Mouse (Mus musculus) G1E-ER4 (cell line): ENCODE data around the gene Loxl1. TPM values are rescaled to one million over a fixed set of nuclear protein-coding genes. Genes with fewer than 3 reads are reported as not detected.

Experiments
- GATA1 ChIP-seq: IDR thresholded peaks from one replicate; pipeline ENCODE4 v1.8.0; 2012; ENCODE audit warnings: low read length, inconsistent platforms
- polyA plus RNA-seq: library from polyadenylated mRNA; stranded (reverse); fragments of >175 nt; gene quantifications from 2 replicates; pipeline ENCODE4 v1.2.3, GENCODE M21; 2012

Gene Loxl1
- polyA plus RNA-seq, 1 experiment = not detected

DNA sequence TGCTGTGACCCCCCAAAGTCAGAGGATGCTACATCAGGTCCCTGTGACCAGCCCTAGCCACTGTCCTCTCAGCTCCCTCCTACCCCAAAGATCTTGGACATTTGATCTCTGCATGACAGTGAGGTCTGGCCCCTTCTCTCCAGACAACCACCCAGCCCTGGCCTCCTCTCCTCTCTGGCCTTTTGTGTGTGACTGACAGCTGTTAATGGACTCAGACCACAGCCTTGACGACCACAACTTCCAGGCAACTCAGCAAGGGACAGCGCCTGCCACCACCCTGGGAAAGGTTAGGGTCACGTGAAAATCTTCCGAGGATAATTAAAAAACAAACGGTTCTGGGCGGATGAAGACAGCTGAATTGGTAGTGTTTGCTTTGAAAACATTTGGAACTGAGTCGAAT, 18.5 kb downstream of the Loxl1 start:
- no peak for TF ChIP-seq GATA1

DNA sequence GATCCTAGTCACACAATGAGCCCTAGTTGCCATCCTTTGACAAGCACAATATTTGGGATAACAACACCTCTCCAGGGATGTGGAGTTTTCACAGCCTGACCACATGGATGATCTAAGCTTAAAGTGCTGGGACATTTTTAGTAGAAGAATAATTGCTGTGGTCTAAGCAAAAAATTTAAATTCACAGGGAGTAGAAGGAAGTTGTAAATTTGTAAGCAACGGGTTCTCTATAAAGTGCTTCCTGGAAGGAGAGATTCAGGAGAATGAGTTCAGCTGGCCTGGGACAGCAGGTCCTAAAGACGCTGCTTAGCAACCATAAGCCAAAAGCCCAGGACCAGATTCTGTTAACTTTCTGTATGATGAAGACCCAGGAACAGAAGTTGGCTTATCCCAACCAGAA, 23.1 kb downstream of the Loxl1 start:
- no peak for TF ChIP-seq GATA1

DNA sequence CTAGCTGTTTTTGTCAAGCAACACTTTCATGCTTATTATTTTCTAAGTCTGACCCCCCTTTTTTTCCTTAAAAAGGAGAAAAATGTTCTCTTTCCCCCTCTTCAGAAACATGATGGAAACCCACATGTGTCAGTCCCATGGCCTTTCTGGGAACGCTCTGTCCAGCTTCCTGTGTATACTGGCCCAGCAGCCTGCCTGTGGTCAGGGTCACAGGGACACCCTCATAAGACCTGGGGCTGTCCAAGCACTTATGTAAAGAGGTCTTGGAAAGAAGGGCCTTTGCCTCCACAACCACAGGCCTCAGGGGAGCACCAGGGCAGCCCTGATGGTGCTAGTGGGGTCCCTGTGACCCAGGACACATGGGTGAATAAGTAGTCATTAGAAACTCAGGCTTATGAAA, 23.9 kb downstream of the Loxl1 start:
- TF ChIP-seq GATA1 = no peak

DNA sequence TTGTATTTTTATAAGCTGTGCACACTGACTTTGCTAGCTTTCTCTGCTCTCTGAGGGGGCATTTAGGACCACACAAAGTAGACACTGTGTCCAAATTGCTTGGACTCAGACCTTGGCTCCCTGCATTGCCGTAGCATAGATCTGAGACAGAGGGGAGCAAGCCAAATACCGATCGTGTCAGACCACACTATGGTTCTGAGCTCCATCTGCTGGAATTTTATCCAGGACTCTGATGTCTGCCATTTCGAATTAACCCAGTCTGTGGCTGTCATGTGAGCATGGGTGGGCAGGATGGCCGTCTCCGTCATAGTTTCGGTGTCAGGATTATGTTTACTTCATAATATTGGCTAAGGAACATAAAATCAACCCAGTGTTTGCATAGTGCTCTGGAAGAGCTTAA, 29.6 kb downstream of the Loxl1 start:
- no peak for TF ChIP-seq GATA1

DNA sequence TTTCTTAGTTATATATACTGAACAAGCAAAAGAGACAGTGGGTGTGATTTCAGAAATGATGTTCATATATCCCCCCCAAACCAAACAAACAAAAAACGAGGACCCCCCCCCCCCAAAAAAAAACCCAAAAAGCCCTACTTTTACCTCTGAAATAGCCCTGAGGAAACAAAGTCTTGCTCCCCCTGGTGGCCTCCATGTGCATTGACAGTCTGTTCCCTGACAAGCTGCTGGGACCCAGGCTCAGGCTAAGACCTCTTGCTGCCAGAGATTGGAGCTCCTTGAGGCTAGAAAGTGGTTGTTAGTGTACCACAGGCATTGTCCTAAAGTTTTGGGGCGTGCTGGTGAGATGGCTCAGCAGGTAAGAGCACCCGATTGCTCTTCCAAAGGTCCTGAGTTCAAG, 31.4 kb downstream of the Loxl1 start:
- no peak for TF ChIP-seq GATA1

DNA sequence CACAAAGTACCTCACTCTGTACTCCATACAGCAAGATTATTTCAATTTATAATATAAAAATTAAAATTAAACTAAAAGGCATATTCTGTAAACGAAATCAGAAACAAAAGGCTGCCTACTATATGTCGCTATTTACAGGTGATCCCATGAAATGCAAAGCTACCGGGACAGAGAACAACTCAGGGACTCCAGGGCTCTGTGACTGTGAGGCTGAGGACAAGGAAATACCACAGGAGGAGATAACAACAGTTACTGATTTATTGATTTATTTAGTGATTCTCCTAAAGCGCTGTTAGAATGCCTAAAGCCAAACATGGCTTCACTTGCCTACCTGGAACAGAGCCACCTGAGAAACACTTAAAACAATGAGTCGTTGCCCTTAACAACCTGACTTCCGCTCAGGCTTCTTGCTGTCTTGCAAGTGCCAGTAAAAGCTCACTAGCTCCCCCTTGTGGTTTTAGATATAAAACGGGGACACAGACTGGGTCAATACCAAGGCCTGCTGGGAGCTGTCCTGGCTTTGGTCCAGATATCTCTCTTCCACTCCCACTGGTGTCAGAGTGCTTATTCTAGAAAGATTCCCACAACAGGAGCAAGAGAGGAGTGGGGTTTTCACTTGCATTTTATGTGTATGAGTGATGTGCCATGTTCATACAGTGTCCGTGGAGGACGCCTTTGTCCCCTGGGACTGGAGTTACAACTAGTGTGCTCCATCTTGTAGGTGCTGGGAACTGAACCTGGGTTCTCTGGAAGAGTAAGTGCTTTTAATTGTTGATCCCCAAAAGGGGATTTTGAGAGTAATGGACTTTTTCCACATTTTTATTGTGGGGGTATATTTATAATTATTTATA, 32.5 kb downstream of the Loxl1 start:
- TF ChIP-seq GATA1 = no peak

DNA sequence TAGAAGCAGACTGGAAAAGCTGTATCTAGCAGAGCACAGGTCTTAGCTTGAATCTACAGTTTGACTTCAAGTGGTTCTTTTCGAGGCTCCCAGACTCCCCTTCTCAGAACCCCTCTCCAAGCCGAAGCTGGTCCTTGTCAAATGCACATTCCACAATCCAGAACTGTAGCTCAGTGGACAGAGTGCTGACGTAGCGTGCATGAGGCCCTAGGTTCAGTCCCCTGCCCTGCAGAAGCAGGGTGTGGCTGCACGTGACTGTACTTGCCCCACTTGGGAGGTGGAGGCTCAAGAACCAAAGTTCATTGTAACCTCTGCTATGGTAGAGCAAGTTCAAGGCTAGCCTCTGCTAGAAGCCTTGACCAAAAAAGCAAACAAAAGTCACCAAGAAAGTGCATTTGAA, 33.2 kb downstream of the Loxl1 start:
- no peak for TF ChIP-seq GATA1

DNA sequence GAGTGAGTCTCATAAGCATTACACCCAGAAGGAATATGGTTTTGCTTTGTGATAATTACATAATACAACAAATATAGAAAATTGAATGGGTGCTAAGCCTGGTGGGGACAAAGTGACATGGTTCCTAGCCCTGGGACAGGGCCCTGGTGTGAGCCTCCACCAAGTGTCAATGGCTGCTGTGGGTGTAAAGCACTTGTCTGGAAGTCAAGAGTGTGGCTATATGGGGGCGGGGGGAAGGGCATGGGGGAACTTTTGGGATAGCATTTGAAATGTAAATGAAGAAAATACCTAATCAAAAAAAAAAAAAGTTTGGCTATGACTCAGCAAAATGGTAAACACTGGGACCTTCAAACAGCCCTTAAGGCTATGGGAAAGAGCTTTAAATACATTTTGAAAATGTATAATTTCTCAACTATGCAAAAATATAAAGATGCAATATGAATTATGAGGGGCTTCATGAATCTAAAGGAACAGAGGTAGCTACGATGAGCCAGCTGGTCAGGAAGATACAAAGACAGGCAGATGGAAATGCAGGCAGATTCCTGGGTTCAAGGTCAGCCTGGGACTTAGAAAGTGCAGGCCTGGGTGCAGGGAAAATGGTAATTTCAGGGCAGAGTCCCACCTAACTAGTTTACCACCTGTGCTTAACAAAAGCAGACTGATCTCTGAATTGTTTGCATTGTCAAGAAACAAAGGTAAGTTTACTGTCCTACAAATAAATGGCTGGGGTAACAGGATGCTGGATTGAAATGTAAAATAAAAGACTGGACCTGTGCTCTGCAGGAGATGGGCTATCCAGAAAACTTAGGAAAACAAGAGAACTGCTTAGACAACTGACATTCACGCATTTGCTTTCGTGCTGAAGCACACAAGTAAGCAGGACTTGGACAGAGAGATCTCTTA, 33.9 kb downstream of the Loxl1 start:
- no peak for TF ChIP-seq GATA1

DNA sequence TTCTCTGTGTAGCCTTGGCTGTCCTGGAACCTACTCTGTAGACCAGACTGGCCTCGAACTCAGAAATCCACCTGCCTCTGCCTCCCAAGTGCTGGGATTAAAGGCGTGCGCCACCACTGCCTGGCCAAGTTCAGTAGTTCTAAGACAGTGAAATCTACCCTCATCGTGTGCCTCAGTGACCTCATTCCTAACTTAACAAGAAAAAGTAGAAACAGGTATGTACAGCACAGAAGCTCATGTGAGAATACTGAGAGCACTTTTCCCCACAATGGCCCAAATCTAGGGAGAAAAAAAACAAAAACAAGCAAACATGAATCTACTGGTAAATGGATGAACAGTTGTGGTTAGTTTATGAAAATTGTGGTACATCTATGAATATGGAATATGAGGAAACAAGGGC, 34.7 kb downstream of the Loxl1 start:
- no peak for TF ChIP-seq GATA1

DNA sequence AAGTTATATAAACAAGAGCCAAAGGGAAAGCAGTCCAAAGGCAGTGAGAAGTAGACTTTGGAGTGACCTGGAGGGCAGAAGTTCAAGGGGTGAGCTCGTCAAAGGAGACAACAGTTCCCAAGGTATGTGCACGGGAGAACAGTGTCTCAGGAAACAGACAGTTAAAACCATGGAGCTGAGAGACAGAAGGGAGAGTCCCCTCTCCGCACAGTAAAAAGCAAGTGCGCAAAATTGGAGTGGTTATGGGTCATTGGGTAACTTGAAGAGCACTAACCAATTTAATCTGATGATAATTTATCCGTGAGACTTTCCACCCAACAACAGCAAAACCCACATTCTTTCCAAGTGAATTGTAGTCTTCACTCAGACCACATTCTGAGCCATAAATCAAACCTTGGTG, 36.6 kb downstream of the Loxl1 start:
- TF ChIP-seq GATA1 = no peak

DNA sequence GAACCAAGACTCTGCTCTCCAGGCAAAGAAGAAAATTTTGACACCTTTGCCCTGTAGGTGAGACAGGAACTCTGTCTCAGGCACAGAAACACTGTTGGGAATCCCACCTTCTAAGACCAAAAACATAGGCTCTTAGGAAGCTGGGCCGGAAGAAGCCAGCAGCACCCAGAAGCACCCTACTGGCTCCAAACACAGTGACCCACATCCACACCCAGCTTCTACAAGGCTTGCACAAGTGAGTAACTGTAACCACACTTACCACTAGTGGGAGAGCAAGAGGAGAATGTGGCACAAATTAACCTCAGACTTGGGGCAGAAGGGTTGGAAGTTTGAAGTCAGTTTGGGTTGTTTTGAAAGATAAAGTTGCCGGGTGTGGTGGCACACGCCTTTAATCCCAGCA, 37.2 kb downstream of the Loxl1 start:
- no peak for TF ChIP-seq GATA1

DNA sequence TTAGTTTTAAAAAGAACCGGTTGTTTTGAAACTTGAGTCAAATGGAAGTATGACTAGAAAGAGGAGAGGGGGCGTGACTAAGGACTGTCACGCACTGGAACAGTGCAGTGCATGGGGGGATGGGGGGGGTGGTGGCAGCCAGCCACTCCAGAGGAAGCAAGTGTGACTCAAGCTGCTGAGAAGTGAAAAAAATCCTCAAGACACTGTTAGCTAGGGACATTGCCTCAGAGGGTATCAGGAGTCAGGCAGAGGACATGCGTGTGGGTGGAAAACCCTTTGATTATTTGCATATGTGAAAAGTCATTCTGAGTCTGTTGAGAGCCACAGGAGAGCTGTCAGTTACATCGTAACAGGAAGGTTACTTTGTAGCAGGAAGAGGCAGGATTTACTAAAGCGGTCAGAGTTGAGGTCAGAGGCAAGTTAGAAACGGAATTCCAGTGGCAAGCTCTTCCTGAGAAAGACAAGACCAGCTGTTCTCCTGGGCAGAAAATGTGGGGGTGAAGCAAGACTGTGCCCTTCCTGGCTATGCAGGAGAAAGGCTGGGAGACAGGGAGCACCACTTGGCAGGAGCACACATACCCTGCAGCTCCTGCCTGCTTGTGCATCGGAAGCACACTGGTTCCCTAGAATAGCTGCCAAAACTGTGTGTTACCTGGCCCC, 37.7 kb downstream of the Loxl1 start:
- no peak for TF ChIP-seq GATA1

DNA sequence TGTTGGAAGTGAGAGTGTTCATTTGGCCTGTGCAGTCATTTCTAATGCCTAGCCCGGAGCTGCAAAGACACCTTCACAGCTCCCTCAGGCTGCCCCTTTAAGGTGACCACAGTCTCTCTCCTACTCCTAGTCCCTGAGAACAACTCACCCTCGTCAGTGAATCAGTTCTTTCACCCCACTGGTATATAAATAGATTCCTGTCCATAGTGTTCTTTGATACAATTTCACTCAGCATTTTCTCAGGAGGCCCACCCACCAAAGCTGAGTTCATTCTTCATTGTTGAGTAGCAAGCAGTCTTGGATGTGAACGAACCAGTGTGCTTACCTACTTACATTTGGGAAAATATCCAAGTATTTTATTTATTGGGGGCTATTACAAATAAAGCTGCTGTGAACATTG, 38.4 kb downstream of the Loxl1 start:
- no peak for TF ChIP-seq GATA1

DNA sequence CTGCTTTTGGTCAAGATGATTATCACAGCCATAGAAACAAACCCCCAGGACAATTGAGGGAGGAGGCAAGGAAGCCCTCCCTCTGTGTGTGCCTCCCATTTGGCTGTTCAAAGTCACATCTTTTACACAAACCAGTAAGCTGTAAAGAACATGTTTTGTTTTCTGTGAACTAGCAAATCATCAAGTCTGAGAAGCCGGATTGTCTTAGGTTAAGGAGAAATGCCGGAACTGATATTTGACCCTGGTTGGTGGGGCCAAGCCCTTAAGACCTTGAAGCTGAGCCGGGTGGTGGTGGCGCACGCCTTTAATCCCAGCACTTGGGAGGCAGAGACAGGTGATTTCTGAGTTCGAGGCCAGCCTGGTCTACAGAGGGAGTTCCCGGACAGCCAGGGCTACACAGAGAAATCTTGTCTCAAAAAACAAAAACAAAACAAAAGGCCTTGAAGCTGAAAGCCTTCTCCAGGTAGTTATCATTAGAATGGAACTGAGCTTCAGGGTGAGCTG, 38.8 kb downstream of the Loxl1 start:
- TF ChIP-seq GATA1 = no peak

DNA sequence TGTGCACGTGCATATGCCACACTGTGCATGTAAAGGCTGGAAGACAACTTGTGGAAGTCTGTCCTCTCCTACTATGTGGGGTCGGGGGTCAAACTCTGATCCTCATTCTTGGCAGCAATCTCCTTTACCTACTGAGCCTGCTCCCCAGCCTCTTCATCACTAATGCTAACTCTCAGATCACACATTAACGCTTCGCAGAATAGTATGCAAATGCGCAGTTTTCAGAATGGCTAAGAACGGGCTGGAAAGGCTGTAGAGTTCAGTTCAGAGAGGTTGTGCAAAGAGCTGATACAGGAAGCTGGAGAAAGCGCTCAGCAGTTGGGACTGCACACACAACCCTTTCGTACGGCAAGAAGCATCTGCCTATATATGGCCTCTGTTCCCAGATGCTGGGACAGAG, 40.1 kb downstream of the Loxl1 start:
- no peak for TF ChIP-seq GATA1

DNA sequence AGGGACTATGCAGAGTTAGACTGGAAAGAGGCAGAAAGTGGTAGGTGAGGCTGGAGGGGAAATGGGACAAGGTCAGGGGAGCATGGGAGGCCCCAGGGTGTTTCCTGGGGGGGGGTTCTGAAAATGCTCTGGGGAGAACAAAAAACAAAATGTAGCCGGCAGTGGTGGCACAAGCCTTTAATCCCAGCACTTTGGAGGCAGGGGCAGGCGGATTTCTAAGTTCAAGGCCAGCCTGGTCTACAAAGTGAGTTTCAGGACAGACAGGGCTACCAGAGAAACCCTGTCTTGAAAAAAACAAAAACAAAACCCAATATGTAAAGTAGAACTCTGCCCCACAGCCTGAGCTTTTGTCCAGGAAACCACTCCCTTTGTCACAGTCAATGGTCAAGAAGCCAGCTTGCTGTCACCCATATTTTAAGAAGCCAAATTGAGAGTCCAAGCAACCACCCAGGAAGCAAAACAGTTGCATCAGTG, 40.9 kb downstream of the Loxl1 start:
- no peak for TF ChIP-seq GATA1
